ENCODE assay signal across 23 mouse cellular contexts in the genomic region with DNA sequence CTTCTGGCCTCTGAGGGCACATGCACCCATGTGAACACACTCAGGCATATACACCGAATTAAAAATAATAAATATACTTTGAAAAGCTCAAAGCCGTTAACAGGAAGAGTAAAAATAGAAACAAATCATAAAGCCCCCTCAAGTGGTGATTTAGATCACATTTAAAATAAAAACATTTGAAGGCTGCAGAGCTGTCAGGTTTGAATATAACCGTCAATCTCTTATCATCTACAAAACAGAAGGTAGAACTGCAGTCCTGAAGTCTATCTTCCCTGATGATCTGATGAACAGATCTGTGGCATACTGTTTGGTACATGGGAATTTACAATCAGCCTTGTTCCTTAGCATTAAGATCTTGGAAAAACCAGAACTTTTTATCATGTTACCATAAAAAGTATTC. TPM values are rescaled to one million over a fixed set of nuclear protein-coding genes. Genes with fewer than 3 reads are reported as not detected.
DNase-seq lines count a peak whose midpoint lies in the region; ATAC-seq and TF ChIP-seq lines count a peak whose summit lies in the region.
"Had no signal": no experiment of that assay in that cellular context is flagged by ENCODE, and none has a peak within 500 bp of the region (broad histone marks: within the 10 kb centered on the region; RNA-seq: fewer than 3 reads in every experiment).

No protein-coding gene starts in this region.

- no peaks in the 10 kb centered on the region for H3K27me3 ChIP-seq in MEL (ENCODE audit: control insufficient read depth in 1 of 2, insufficient read depth in 2 of 2, low read length in 2 of 2)
- H3K27me3 ChIP-seq in stomach, postnatal 0 days (ENCODE audit: control insufficient read depth, insufficient read depth, low read length) = no peaks in the 10 kb centered on the region
- H3K27me3 ChIP-seq: CH12.LX, Patski had no signal

- TF ChIP-seq POLR2A in MEL (IDR thresholded peaks at IDR 0.05; ENCODE audit: control insufficient read depth in 1 of 2, insufficient read depth in 1 of 2, low read depth in 1 of 2, low read length in 2 of 2, poor library complexity in 1 of 2) = no peak

- H3K4me2 ChIP-seq in stomach, postnatal 0 days (replicated peaks; ENCODE audit: low read depth) = no peak overlapping the region

- peak in 1 of 3 experiments; percentile 23; a peak in 1 of 6 replicates for TF ChIP-seq CTCF in MEL (IDR thresholded peaks at IDR 0.05 in 2 of 3, conservative IDR thresholded peaks at IDR 0.05 in 1 of 3; ENCODE audit: control insufficient read depth in 1 of 3, insufficient read depth in 1 of 3, low read depth in 2 of 3, low read length in 3 of 3, poor library complexity in 1 of 3, severe bottlenecking in 1 of 3)
- TF ChIP-seq CTCF in stomach, postnatal 0 days (IDR thresholded peaks at IDR 0.05; ENCODE audit: low read depth) = 0 out of 2 replicates have a peak, but pooled peaks have one; percentile 7

- DNase-seq in MEL (ENCODE audit: low read depth, low spot score) = no peak
- no peak for DNase-seq in stomach, postnatal 0 days (ENCODE audit: low spot score)
- DNase-seq in adrenal gland, postnatal 36 days = no peak
- no peak for DNase-seq in lung, postnatal 4 days
- no peak for DNase-seq in c-Kit-positive CD71-positive TER-119-positive erythroid progenitor cells, embryonic 14.5 days (ENCODE audit: low spot score)
- DNase-seq: adrenal gland, adult 2 months; adrenal gland, adult 8-10 months; adrenal gland, postnatal 10 days; adrenal gland, postnatal 14 days; adrenal gland, postnatal 25 days; B cell, adult 2 months; cerebellum, adult 11 months; cerebellum, adult 11-12 months; cerebellum, adult 18-20 months; cerebellum, adult 2 months; cerebellum, adult 8-10 months; cerebellum, adult 9-10 months had no signal

- H3K4me1 ChIP-seq in MEL (ENCODE audit: control insufficient read depth in 1 of 2, insufficient read depth in 2 of 2, low read length in 2 of 2) = peaks cover 8 to 13% of the 10 kb centered on the region in 2 experiments
- no peaks in the 10 kb centered on the region for H3K4me1 ChIP-seq in stomach, postnatal 0 days (replicated peaks; ENCODE audit: control insufficient read depth, insufficient read depth)

- no peak overlapping the region for H3K9ac ChIP-seq in MEL (ENCODE audit: control insufficient read depth, low read depth, low read length, poor library complexity, severe bottlenecking)
- H3K9ac ChIP-seq in stomach, postnatal 0 days (ENCODE audit: low read length) = no peak overlapping the region

- 94% methylated on average over 3 of the region's 3 CpGs for WGBS in stomach, postnatal 0 days

- H3K9me3 ChIP-seq in MEL (replicated peaks; ENCODE audit: insufficient read depth, low read length) = no peaks in the 10 kb centered on the region
- no peaks in the 10 kb centered on the region for H3K9me3 ChIP-seq in stomach, postnatal 0 days (ENCODE audit: control insufficient read depth, low read length)
- H3K9me3 ChIP-seq: G1E had no signal

- peak overlapping the region; percentile 68 for H3K27ac ChIP-seq in MEL (ENCODE audit: control insufficient read depth, low read depth, low read length)
- no peak overlapping the region for H3K27ac ChIP-seq in stomach, postnatal 0 days (replicated peaks)

- peak; percentile 62 for ATAC-seq in megakaryocyte-erythroid progenitor cell, adult 5-6 weeks (replicated peaks; ENCODE audit: low FRiP score, low TSS enrichment, poor library complexity, severe bottlenecking)
- ATAC-seq in stomach, postnatal 0 days (ENCODE audit: low FRiP score, low TSS enrichment) = no peak
- ATAC-seq: activated CD4-positive, CD25-positive, alpha-beta regulatory T cell, adult 4 months; CD4-positive, CD25-positive, alpha-beta regulatory T cell, adult 4 months; Patski had no signal

- no peaks in the 10 kb centered on the region; the same call in 1 of the 2 replicates for H3K79me2 ChIP-seq in MEL (ENCODE audit: control insufficient read depth, insufficient read depth, low read length, poor library complexity)

- no peak for TF ChIP-seq RAD21 in MEL (IDR thresholded peaks at IDR 0.05; ENCODE audit: low read depth, low read length)

- no peak overlapping the region for H3K4me3 ChIP-seq in MEL (ENCODE audit: control insufficient read depth in 1 of 2, insufficient read depth in 1 of 2, low read depth in 2 of 2, low read length in 2 of 2)
- no peak overlapping the region for H3K4me3 ChIP-seq in stomach, postnatal 0 days (ENCODE audit: low read depth, low read length)

- peak; percentile 80 to 87 for TF ChIP-seq EP300 in MEL (IDR thresholded peaks at IDR 0.05; ENCODE audit: low read depth in 1 of 2, low read length in 2 of 2)
- no peak for TF ChIP-seq EP300 in stomach, postnatal 0 days (optimal IDR thresholded peaks at IDR 0.05)

- H3K36me3 ChIP-seq in MEL (ENCODE audit: control insufficient read depth in 1 of 2, insufficient read depth in 2 of 2, low read length in 2 of 2) = peaks cover 14 to 27% of the 10 kb centered on the region in 2 experiments
- peaks cover 6% of the 10 kb centered on the region for H3K36me3 ChIP-seq in stomach, postnatal 0 days (ENCODE audit: control insufficient read depth, insufficient read depth, low read length)

TF ChIP-seq in MEL, 35 proteins besides CTCF, POLR2A, EP300 and RAD21:
- TF ChIP-seq NRF1 (IDR thresholded peaks at IDR 0.05; ENCODE audit: insufficient read depth, low read depth, low read length, poor library complexity, severe bottlenecking) (no peak), KAT2A (conservative IDR thresholded peaks at IDR 0.05; ENCODE audit: low read depth, low read length) (0 out of 2 replicates have a peak, but pooled peaks have one; percentile 16), POLR2AphosphoS5 (IDR thresholded peaks at IDR 0.05; ENCODE audit: borderline replicate concordance, low read depth, low read length) (no peak), ZMIZ1 (IDR thresholded peaks at IDR 0.05; ENCODE audit: low read depth, low read length) (no peak), TAL1 (IDR thresholded peaks at IDR 0.05; ENCODE audit: low read length) (peak; percentile 45), NELFE (IDR thresholded peaks at IDR 0.05; ENCODE audit: low read depth, low read length) (no peak), ZC3H11A (IDR thresholded peaks at IDR 0.05; ENCODE audit: low read depth, low read length) (no peak), MYC (IDR thresholded peaks at IDR 0.05; ENCODE audit: low read depth, low read length) (no peak), MEF2A (IDR thresholded peaks at IDR 0.05; ENCODE audit: extremely low read depth, insufficient replicate concordance, low read depth, low read length, poor library complexity, severe bottlenecking) (peak; percentile 90; the same call in 1 of the 2 replicates), POLR2AphosphoS2 (IDR thresholded peaks at IDR 0.05; ENCODE audit: low read length) (no peak), ZKSCAN1 (IDR thresholded peaks at IDR 0.05; ENCODE audit: low read depth, low read length) (no peak), ZNF384 (IDR thresholded peaks at IDR 0.05; ENCODE audit: low read depth, low read length) (0 out of 2 replicates have a peak, but pooled peaks have one; percentile 15), BHLHE40 (IDR thresholded peaks at IDR 0.05; ENCODE audit: borderline replicate concordance, low read depth, low read length) (no peak), RCOR1 (IDR thresholded peaks at IDR 0.05; ENCODE audit: low read depth, low read length) (peak; percentile 89), ELF1 (IDR thresholded peaks at IDR 0.05; ENCODE audit: low read depth, low read length) (no peak), USF2 (IDR thresholded peaks at IDR 0.05; ENCODE audit: borderline replicate concordance in 1 of 2, insufficient read depth in 1 of 2, low read depth in 1 of 2, low read length in 2 of 2) (no peak), ETS1 (IDR thresholded peaks at IDR 0.05; ENCODE audit: low read depth, low read length) (peak; percentile 77), SIN3A (IDR thresholded peaks at IDR 0.05; ENCODE audit: low read length) (peak; percentile 56; the same call in 1 of the 2 replicates), GATA1 (IDR thresholded peaks at IDR 0.05; ENCODE audit: low read depth, low read length) (peak; percentile 76), CHD2 (IDR thresholded peaks at IDR 0.05; ENCODE audit: low read length) (no peak), MAX (IDR thresholded peaks at IDR 0.05; ENCODE audit: low read length) (no peak), UBTF (IDR thresholded peaks at IDR 0.05; ENCODE audit: borderline replicate concordance, insufficient read depth, low read depth, low read length) (no peak), TCF12 (IDR thresholded peaks at IDR 0.05; ENCODE audit: low read depth, low read length) (peak; percentile 83), MYB (IDR thresholded peaks at IDR 0.05; ENCODE audit: low read depth, low read length) (peak; percentile 72), HCFC1 (IDR thresholded peaks at IDR 0.05; ENCODE audit: low read depth, low read length) (no peak), CHD1 (IDR thresholded peaks at IDR 0.05; ENCODE audit: low read depth, low read length) (no peak)

RNA-seq across cellular contexts. Expression of a gene that starts 9.3 kb away (rescaled TPM):
- total RNA-seq in MEL (2012; rRNA removed) = 8.5 and 9.0 TPM in 2 replicates
- polyA plus RNA-seq in MEL (2012; ENCODE audit: insufficient read depth in 1 of 2, insufficient read length in 2 of 2, low read depth in 1 of 2, low replicate concordance in 2 of 2, missing spikeins in 1 of 2) = 10 to 100 TPM in 1 of 2 experiments, not detected in 1; 18.8 TPM
- total RNA-seq in megakaryocyte-erythroid progenitor cell, adult 5-6 weeks (2014; fragmentation: Nextera tagmentation) = 19.5 and 24.2 TPM in 2 replicates
- total RNA-seq in megakaryocyte-erythroid progenitor cell, adult 5-6 weeks (2017) = 33.0 and 42.4 TPM in 2 replicates
- polyA plus RNA-seq in stomach, postnatal 0 days (2015; fragmentation: Nextera tagmentation; extraction: Ambion mirVana) = 10.5 and 11.3 TPM in 2 replicates
- total RNA-seq in adrenal gland, postnatal 36 days (2021) = 10 to 100 TPM; 14.8 to 15.8 TPM
